Mouse (Mus musculus): Measurements from ENCODE around the gene Mdh2.

Gene Mdh2

DNA sequence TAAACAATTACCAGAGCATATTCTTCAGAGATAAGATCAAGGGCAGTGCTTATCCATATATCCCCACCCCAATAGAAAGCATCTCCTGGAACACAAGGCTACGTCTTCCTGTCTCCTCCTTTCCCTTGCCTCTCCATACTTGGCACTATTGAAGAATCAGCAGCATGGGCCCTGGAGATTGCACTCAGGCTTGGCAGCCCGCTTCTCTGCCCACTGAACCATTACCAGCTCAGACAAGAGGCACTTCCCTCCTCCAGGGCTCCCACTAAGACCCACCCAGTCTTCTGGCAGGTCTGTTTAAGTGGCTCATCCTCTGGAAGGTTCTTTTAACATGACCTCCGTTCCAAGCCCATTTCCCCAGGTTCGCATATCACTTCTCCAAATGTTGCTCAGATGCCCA, 1.7 kb upstream of the Mdh2 start:
- no peak for DNase-seq (ENCODE audit: low spot score in 2 of 2)

DNA sequence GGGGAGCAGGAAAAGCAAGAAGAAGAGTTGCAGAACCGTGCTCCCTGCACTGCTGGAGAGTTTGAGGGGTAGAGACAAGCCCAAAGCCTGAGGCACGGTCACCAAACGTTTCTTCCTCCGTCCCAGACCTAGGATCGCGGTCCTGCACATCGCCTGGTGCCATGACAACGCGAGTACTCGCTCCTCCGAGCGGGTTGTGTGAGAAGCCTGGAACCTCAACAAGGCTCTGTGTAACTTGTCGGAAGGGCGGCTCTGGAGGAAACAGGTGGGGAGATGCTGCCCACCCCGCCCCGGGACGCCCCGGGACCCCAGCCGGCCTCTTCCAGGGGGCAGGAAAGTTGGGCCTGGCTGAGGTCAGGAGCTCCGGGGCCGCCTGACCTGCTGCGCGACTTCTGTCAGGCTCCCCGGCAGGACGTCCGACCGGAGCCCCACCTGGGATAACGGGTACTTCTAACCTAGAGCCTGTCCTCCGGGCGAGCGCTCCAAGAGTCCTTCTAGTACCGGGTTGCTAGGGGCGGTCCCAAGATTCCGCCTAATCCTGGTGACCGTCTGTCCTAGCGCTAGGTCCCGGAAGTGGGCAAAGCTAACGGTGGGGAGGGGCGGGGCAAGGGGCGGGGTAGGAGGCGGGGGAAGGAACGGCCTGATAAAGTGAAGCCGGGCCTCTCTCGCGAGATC, 347 bp upstream of the Mdh2 start, which contains the start of gene Styxl1:
Gene Styxl1 (minus strand): TSS at position 590 of the 675 bp plus-strand sequence.
- peak in 1 of 2 experiments; percentile 26 for DNase-seq (ENCODE audit: low spot score in 2 of 2)

DNA sequence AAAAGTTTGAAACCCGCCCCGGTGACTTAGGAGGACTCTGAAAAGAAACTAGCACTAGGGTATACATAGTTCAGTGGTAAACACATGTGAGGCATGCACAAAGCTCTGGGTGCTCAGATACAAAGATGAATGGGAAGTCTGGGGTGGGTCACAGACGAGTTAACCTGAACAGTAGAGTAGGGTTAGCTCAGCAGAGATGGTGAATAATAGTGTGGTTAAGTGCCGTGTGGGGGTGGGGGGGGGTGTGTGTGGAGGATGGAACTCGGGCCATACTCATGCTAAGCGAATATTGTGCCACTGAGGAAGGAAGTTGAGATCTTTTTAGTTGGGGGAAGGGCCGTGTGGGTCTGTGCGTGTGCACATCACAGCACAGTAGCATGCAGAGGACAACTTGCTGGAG, 2.1 kb downstream of the Mdh2 start:
- DNase-seq (ENCODE audit: low spot score in 2 of 2): no peak

DNA sequence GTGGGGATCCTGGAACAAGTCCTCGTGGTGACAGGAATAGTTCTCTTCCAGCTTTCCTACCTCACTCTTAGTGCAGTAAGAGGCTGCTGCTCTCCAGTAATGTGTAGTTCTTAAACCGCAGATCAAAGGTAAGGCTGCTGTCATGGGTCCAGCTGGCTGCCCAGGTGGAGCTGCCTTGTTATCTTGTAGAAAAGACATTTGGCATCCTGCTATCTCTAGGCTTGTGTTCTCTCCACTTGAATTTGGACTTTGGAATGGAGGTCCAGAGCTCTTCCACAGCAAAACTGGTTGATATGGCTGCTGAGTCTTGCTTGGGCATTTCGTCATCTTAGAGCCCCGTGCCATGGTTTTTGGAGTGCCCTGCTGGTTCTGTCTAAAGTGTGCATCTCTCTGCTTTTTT, 4.6 kb downstream of the Mdh2 start:
- no peak for DNase-seq (ENCODE audit: low spot score in 2 of 2)

DNA sequence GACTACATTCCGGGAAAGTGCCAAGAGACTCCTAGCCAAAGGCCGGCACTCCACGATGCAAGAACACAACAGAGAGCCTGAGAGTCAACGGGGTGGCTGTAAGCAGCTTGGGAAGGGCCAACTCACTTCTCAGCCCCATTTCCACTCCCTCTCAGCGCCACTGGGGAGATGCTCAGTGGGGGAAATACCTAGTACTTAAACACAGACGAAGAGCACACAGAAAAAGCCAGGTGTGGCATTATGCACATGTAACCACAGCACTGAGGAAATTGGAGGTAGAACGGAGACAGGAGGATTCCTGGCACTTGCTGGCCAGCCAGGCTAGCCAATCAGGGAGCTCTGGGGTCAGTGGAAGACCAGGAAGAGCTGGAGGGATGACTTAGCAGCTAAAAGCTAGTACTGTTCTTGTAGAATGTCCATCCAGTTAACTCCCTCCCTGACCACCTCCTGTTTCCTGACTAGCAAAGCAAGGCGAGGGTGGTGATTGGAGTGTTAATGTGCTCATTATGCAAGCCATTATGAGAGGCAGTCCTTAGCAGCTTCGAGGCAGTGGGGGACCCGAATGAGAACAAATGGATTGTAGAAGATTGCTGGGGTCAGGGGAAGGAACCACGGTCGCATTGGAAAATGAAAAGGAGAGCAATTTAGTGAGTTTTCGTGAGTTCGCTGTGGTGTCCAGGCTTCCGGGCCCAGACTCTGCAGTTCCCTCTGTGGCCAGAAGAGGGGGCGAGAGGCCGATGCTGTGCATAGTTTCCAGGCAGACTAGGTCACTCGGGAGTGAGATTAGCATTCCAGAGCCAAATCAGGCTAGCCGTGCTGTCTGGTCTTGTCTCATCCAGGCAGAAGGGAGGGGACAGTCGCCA, 15.9 kb downstream of the Mdh2 start:
- peak; percentile 95 to 97 for DNase-seq (ENCODE audit: low spot score in 2 of 2)

DNA sequence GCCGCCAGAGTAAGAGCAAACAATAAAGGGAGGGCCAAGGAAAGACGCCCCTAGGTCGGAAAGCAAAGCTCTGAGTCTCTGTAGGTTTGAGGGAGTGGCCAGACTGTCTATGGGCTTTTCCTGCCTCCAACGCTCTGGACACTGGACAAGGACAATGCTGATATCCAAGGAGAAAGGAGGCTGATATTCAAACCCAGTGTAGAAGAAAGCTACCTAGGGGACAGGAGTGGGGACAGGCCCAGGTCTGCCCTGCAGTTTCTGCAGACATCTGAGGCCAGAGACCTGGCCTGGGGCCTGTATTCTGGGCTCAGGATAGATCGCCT, 16.5 kb downstream of the Mdh2 start:
- no peak for DNase-seq (ENCODE audit: low spot score in 2 of 2)

DNA sequence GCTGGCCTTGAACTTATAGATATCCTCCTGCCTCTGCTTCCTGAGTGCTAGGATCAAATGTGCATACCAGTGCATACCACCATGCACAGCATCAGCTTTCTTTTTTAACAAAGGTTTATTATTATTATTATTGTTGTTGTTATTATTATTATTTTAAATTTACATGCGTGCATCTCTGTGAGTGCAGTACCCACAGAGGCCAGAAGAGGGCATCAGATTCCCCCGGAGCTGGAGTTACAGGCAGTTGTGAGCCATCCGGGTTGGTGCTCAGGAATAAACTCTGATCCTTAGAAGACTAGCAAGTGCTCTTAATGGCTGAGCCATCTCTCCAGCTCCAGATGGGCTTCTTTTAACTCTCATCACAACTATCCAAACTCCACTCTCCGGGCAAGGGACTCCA, 21.5 kb downstream of the Mdh2 start:
- peak in 1 of 2 experiments; percentile 47 for DNase-seq (ENCODE audit: low spot score in 2 of 2)

DNA sequence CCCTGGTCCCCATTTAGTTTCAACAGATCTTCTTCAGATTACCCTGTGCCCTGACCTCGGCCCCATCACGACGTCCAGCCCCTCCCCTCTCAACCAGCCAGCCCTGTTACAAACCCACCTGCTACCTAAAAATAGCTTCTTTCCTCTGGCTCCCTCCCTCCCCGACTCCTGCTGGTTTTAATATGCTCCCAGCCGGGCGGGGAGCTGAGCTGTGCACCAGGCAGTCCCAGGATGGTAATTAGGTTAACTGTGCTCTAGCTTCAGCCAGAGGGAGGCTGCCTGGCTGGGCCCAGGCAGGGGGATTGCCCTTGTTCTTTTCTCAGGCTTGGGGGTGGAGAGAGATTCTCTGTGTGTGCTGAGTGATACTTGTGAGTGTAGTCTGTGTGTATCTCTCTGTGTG, 22.6 kb downstream of the Mdh2 start:
- DNase-seq (ENCODE audit: low spot score in 2 of 2): no peak

DNA sequence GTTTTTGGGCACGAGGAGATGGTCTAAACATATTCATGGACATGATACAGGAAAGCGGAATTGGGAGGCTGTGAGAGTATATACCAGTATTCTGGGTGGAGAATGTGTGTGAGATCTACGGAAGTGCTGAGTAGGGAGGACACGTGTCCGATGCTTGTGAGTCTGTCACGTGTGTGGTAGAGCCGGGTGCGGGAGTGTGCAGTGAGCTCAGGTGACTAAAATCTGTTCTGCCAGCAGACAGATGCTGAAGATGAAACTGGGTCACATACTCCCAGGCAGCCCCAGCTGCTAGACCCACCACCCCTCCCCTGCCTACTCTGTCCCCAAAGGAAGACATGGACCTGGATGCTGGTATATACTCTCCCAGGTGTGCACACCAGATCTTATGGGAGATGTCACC, 24.4 kb downstream of the Mdh2 start:
- no peak for DNase-seq (ENCODE audit: low spot score in 2 of 2)

DNA sequence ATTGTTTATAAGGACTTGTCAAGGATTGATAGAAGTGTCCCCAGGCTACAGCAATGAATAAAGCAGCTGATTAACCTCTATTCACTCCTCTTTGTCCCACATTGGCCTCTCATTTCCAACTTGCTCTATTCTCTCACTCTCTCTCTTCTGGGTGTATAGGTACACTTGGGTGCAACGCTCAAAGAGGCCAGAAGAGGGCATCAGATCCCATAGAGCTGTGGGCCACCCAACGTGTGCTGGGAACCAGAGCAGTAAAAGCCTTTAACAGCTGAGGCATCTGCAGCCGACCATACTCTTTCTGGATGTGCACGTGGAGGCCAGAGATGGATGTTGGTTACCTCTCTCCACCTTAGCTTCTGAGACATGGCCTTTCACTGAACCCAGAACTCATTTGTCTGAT, 24.9 kb downstream of the Mdh2 start:
- no peak for DNase-seq (ENCODE audit: low spot score in 2 of 2)

DNA sequence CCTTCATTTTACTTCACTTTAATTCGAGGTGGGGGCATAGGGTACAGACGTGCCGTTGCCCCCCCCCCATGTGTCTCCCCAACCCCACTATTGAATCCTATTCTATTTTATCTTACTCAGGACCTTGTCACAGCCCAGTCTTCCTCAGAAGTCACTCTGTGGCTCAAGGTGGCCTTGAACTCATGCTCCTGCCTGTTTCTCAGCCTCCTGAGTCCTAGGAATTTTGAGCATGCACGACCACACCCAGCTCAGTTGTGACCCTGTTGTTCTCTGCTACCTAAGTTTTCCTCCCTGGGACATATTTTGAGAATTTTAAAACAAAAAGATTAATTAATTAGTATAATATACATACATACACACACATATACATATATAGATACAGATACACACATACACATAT, 25.4 kb downstream of the Mdh2 start:
- DNase-seq (ENCODE audit: low spot score in 2 of 2): no peak

DNA sequence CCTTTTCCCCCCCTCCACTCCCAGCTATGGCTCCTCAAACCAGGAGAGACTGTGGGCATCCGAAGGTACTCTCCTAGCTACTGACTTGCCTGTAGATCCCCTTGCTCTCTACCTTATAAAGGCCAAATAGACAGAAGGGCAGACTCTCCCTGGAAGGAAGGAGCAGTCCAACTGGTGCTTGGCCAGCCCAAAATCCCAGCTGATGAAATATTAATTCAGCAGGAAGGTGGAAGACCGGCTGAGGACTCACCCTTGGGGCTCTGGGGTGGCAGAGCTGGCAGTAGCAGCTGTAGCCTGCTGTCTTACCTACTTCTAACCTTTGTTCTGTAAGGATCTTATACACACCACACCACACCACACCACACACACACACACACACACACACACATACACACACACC, 26.5 kb downstream of the Mdh2 start:
- no peak for DNase-seq (ENCODE audit: low spot score in 2 of 2)

DNA sequence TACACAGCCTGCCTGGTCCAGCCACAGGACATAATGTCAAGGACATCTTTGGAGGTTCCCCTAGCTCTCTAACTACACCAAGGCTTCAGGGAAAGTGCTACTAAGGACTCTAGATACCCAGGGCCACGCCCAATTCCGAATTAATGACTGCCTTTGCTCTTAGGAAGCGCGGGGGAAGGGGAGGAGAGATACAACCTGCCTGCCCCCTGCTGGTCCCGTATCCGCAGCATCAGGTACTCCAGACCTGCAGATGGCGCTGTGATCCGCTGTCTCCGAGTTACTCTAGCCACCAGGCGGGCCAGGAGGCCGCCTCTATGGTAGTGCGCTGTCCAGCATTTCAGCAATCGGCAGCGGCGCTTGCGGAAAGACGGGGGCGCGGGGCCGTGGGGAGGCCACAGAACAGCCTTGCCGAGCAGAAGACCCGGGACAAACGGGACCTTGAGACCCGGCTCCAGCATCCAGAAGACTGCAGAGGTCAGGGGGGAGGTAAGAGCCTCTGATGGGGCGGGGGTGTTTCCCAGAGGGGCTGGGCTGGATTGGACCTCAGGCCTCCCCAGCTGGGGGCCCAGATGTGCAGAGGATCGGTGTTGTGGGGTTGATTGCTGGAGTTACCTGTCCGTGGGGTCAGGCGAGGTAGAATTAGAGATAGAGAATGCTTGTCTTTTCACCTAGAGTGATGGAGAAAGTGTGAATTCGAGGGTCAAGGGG, 28.4 kb downstream of the Mdh2 start, which contains the start of gene Srrm3:
Gene Srrm3 (plus strand): TSS at position 336 of the 708 bp plus-strand sequence.
- DNase-seq (ENCODE audit: low spot score in 2 of 2): peak; percentile 87 to 97

DNA sequence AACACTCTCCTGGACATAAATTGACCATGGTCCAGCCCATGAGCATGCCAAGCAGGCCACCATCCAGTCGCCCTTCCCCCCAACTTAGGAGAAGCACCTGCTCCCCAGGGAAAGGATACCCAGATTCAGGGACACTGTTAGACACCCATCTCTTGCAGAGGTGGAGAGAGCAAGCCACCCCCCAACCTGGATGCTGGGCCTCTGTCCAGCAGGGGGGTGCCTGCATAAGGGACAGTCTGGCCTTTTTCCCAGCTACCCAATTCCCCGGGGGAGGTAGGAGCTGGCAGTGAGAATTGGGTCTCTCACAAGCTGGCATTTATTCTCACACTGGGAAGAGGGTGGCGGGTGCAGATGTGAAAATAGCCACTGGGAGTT, 29.0 kb downstream of the Mdh2 start:
- no peak for DNase-seq (ENCODE audit: low spot score in 2 of 2)

DNA sequence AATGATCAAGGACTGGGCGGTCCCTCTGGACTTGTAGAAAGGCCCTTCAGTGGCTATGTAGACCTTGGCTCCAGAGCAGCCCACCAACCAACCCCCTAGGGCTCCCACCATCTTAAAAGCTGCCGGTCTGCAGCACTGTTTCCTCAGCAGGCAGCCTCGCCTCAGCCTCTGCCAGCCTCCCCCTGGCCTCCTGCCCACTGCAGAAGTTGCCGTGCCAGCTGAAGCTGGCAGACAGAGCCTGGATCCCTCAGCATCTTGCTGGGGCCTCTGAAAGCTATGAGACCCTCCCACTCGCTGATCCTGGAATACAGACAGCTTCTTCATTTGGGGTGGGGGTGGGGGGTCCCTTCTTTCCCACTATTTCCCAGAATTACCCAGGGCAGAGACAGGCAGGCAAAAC, 34.7 kb downstream of the Mdh2 start:
- DNase-seq (ENCODE audit: low spot score in 2 of 2): peak; percentile 58 to 82

DNA sequence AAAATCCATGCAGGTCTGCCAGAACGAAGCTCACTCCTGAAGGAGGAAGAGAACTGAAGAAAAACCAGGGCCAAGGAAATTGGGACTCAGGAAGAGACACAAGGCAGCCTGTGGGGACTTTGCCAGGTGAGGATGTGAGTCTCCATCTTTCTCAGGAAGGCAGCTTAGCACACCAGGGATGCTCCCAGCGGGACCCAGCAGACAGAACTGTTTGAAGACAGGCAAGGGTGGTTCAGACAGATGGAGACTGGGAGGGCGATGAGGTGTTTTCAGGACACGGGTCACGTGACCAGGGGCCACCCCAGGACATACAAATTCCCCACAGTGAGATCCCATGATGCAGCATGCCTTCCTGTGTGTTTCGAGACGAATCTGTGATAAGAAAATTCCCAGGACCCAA, 40.2 kb downstream of the Mdh2 start:
- DNase-seq (ENCODE audit: low spot score in 2 of 2): no peak

DNA sequence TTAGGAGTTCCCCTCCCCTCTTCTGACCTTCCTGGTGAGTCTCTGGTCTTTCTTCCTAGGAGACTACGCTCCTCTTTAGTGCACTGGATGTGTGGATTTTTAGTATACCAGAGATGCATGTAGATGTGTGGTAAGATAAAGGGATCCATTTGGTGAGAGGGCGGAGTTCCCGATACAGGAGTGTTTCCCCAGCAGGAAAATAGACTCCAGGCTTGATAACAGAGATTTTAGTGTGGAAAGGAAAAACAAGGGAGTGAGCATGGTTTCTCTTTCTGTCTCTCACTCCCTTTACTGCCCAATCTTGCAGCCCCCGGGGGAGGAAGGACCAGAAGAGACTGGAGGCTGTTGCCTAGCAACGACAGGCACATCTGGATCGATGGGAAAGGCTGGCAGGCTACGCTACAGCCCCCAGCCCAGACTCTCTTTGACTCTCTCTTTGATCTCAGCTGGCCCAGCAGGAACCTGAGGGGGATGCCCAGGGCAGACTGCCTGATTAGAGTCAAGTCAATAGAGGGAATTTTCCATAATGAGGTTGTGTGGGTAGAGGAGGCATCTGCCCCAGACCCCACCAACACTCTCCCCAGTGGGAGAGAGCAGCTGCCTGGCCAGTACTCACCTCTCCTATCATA, 44.1 kb downstream of the Mdh2 start:
- no peak for DNase-seq (ENCODE audit: low spot score in 2 of 2)

DNA sequence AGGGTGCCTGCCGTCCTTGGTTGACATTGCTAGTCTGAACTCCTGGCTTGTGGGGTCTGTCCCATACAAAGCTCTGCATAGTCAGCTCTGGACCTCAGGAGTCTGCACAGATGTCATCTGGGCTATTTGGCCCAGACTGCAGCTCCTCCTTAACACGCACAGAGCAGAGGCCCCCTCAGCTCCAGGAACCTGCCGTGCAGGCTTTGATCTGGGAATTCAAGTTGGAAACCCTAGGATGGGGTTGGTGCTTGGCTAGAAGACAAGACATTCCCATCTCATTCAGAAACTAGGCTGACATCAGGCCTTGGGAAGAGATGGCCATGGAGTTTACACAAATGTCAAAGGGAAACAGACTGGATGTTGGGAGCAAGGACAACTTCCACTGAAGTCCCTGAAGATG, 46.2 kb downstream of the Mdh2 start:
- DNase-seq (ENCODE audit: low spot score in 2 of 2): no peak

DNA sequence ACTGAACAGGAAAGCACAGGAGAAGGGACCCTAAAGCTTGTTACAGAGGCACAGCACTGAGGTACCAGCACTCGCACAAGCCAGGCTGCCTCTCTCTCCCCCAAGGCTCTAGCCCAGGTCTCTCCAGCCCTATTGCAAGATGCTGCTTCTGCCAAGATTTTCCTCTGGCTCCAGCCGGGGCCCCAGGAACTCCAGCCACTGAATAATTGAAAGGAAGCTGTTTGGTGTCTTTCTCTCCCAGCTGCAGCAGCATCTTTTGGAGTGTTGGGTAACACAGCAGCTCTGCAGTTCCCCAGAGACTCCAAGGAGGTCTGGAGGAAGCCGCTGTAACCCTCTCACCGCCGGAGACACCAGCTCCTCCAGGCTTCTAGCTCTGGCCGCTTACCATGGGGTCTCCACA, 47.9 kb downstream of the Mdh2 start:
- DNase-seq (ENCODE audit: low spot score in 2 of 2): no peak

DNA sequence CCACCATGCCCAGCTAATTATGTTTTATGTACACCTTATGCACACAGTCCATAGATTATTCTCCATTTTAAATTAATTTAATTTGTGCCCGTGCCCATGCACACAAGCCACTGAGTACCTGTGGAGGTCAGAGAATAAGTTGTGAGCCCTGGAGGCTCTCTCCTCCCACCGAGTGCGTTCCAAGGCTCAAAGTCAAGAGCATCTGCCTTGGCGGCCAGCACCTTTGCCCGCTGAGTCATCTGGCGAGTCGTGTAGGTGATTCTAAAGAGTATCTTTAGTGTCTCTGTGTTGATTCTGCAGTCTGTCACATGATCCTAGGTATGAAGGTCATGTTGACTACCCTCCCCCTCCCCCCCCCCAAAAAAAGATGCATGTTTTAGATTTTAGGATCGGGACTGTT, 51.1 kb downstream of the Mdh2 start:
- DNase-seq (ENCODE audit: low spot score in 2 of 2): no peak

DNA sequence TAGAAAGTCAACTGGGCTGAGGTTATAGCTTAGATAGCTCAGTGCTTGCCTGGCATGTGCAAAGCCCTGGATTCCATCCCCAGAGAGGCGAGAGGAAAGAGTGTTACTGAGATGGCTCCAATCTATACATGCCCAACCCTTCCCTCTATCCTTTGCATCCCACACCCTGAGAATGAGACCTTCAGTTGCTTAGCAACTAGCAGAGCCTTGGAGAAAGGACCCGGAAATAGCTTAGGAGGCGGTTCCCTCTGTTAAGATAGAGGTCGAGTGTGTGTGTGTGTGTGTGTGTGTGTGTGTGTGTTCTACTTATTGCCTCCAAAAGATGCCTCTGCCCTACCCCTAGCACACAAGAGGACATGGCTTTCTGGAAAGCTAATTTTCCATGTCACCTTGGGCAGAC, 54.4 kb downstream of the Mdh2 start:
- no peak for DNase-seq (ENCODE audit: low spot score in 2 of 2)

DNA sequence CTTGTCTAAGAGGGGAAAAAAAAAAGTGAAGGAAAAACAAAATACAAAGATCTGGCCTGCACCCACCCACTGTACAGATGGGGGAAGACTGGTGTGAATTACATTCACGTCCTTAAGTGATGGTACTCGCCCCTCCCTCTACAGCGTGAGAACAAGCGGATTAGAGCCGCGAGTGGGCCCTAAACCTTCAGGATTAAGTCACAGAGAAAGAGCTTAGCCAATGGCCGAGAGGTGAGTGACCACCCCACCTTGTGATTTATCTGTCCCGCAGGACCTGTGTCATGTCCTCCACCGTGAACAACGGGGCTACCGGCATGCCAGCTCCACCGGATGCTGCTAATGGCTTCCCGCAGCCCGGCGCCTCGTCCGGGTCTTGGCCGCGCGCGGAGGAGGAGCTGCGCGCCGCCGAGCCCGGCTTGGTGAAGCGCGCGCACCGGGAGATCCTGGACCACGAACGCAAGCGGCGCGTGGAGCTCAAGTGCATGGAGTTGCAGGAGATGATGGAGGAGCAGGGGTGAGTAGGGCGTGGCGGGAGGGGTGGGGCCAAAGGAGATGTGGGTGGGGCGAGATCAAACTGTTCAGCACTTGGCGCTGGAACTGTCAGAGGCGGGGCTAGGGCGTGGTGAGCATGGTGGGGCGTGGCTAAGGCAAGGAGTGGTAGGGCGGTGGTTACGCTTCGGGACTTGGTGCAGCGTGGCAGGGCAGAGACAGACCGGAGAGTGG, 56.6 kb downstream of the Mdh2 start:
- peak; percentile 37 to 72 for DNase-seq (ENCODE audit: low spot score in 2 of 2)

Measured in cerebellum, postnatal 4 days (tissue).